16 mouse cellular contexts compared by ENCODE assay signal in the genomic region with DNA sequence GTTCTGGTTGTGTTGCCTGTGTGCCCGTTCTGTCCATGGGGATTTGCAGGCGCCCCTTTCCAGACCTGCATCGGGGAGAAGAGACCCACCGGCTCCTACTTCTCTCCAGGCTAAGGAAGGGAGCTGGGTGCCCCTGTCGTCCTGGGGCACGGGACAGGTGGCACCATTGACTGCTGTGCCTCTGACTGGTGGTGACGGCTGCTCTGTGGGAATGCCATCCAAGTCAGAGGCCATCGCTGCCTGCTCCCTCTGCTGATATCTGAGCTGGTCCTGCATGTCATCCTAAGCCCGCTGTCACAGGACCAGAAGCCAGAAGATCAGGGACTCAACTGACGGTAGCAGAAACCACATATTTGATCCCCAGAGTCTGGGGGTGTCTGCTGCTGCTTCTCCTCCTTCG. TPM values are rescaled to one million over a fixed set of nuclear protein-coding genes. Genes with fewer than 3 reads are reported as not detected.
A peak's percentile ranks its signal among the peaks of the same experiment; 100 is the strongest.
DNase-seq lines count a peak whose midpoint lies in the region; ATAC-seq and TF ChIP-seq lines count a peak whose summit lies in the region.
"Had no signal": no experiment of that assay in that cellular context is flagged by ENCODE, and none has a peak within 500 bp of the region (broad histone marks: within the 10 kb centered on the region; RNA-seq: fewer than 3 reads in every experiment).

No protein-coding gene starts in this region.

- H3K9me3 ChIP-seq in forebrain, embryonic 13.5 days (replicated peaks): no peaks in the 10 kb centered on the region
- no peaks in the 10 kb centered on the region for H3K9me3 ChIP-seq in forebrain, embryonic 10.5 days
- H3K9me3 ChIP-seq in hindbrain, embryonic 13.5 days: no peaks in the 10 kb centered on the region
- no peaks in the 10 kb centered on the region for H3K9me3 ChIP-seq in hindbrain, embryonic 11.5 days (ENCODE audit: control insufficient read depth, low read length)
- no peaks in the 10 kb centered on the region for H3K9me3 ChIP-seq in midbrain, embryonic 13.5 days
- H3K9me3 ChIP-seq in midbrain, postnatal 0 days (ENCODE audit: low read length): no peaks in the 10 kb centered on the region
- H3K9me3 ChIP-seq in forebrain, embryonic 14.5 days (replicated peaks; ENCODE audit: control insufficient read depth, low read length): no peaks in the 10 kb centered on the region
- H3K9me3 ChIP-seq: liver, embryonic 15.5 days; neural tube, embryonic 12.5 days had no signal

- H3K27me3 ChIP-seq in forebrain, embryonic 13.5 days: no peaks in the 10 kb centered on the region
- peaks cover 26% of the 10 kb centered on the region; the same call in 1 of the 2 replicates for H3K27me3 ChIP-seq in forebrain, embryonic 10.5 days (ENCODE audit: poor library complexity, severe bottlenecking)
- H3K27me3 ChIP-seq in hindbrain, embryonic 13.5 days: 0 out of 2 replicates have a peak, but pooled peaks cover under 1% of the 10 kb centered on the region
- H3K27me3 ChIP-seq in hindbrain, embryonic 11.5 days (ENCODE audit: control insufficient read depth, insufficient read depth, low read length): no peaks in the 10 kb centered on the region
- 0 out of 2 replicates have a peak, but pooled peaks cover 3% of the 10 kb centered on the region for H3K27me3 ChIP-seq in midbrain, embryonic 13.5 days
- no peaks in the 10 kb centered on the region for H3K27me3 ChIP-seq in midbrain, postnatal 0 days (ENCODE audit: insufficient read depth, low read length)
- no peaks in the 10 kb centered on the region for H3K27me3 ChIP-seq in myocyte (ENCODE audit: control insufficient read depth, insufficient read depth, insufficient read length)
- H3K27me3 ChIP-seq in forebrain, embryonic 14.5 days (replicated peaks; ENCODE audit: control insufficient read depth, insufficient read depth, low read length): no peaks in the 10 kb centered on the region
- H3K27me3 ChIP-seq: neural tube, embryonic 12.5 days had no signal

- TF ChIP-seq CTCF in midbrain, postnatal 0 days (IDR thresholded peaks at IDR 0.05): no peak

- peak overlapping the region; percentile 10 for H3K9ac ChIP-seq in forebrain, embryonic 13.5 days
- H3K9ac ChIP-seq in hindbrain, embryonic 13.5 days: peak overlapping the region; percentile 53; the same call in 1 of the 2 replicates
- H3K9ac ChIP-seq in hindbrain, embryonic 11.5 days (ENCODE audit: low read depth, low read length): no peak overlapping the region
- 0 out of 2 replicates have a peak overlapping the region, but pooled peaks have one; percentile 11 for H3K9ac ChIP-seq in midbrain, embryonic 13.5 days (replicated peaks)
- H3K9ac ChIP-seq in midbrain, postnatal 0 days (replicated peaks; ENCODE audit: low read length, poor library complexity, severe bottlenecking): no peak overlapping the region
- H3K9ac ChIP-seq in forebrain, embryonic 14.5 days (ENCODE audit: low read length): no peak overlapping the region
- H3K9ac ChIP-seq: liver, embryonic 15.5 days; neural tube, embryonic 12.5 days had no signal

- H3K36me3 ChIP-seq in forebrain, embryonic 13.5 days (ENCODE audit: poor library complexity, severe bottlenecking): 0 out of 2 replicates have a peak, but pooled peaks cover under 1% of the 10 kb centered on the region
- H3K36me3 ChIP-seq in forebrain, embryonic 10.5 days (replicated peaks): peaks cover 6% of the 10 kb centered on the region
- peaks cover under 1% of the 10 kb centered on the region for H3K36me3 ChIP-seq in hindbrain, embryonic 13.5 days
- H3K36me3 ChIP-seq in hindbrain, embryonic 11.5 days (ENCODE audit: control insufficient read depth, insufficient read depth, low read length): no peaks in the 10 kb centered on the region
- H3K36me3 ChIP-seq in midbrain, embryonic 13.5 days: 0 out of 2 replicates have a peak, but pooled peaks cover 5% of the 10 kb centered on the region
- H3K36me3 ChIP-seq in midbrain, postnatal 0 days (ENCODE audit: insufficient read depth, low read length): no peaks in the 10 kb centered on the region; the same call in 1 of the 2 replicates
- H3K36me3 ChIP-seq in myocyte (ENCODE audit: control insufficient read depth, insufficient read depth): no peaks in the 10 kb centered on the region
- H3K36me3 ChIP-seq in forebrain, embryonic 14.5 days (ENCODE audit: control insufficient read depth, insufficient read depth, low read length): no peaks in the 10 kb centered on the region
- H3K36me3 ChIP-seq: liver, embryonic 15.5 days; neural tube, embryonic 12.5 days had no signal

- H3ac ChIP-seq in myocyte (ENCODE audit: control insufficient read depth, insufficient read length): no peak overlapping the region

- H3K4me3 ChIP-seq in forebrain, embryonic 13.5 days: no peak overlapping the region
- no peak overlapping the region for H3K4me3 ChIP-seq in forebrain, embryonic 10.5 days
- no peak overlapping the region for H3K4me3 ChIP-seq in hindbrain, embryonic 13.5 days
- H3K4me3 ChIP-seq in hindbrain, embryonic 11.5 days (ENCODE audit: low read depth, low read length): no peak overlapping the region
- H3K4me3 ChIP-seq in midbrain, embryonic 13.5 days (replicated peaks): no peak overlapping the region
- no peak overlapping the region for H3K4me3 ChIP-seq in midbrain, postnatal 0 days (ENCODE audit: low read depth, low read length)
- peak overlapping the region; percentile 13 for H3K4me3 ChIP-seq in myocyte
- H3K4me3 ChIP-seq in forebrain, embryonic 14.5 days (ENCODE audit: low read depth, low read length): no peak overlapping the region
- H3K4me3 ChIP-seq: erythroblast, embryonic 14.5 days; liver, embryonic 15.5 days; neural tube, embryonic 12.5 days had no signal

- peaks cover 3% of the 10 kb centered on the region; the same call in 1 of the 2 replicates for H3K4me1 ChIP-seq in forebrain, embryonic 13.5 days
- H3K4me1 ChIP-seq in forebrain, embryonic 10.5 days: peaks cover 30% of the 10 kb centered on the region
- peaks cover 51% of the 10 kb centered on the region for H3K4me1 ChIP-seq in hindbrain, embryonic 13.5 days (replicated peaks)
- peaks cover 2% of the 10 kb centered on the region; the same call in 1 of the 2 replicates for H3K4me1 ChIP-seq in hindbrain, embryonic 11.5 days (replicated peaks; ENCODE audit: control insufficient read depth, insufficient read depth, low read length)
- H3K4me1 ChIP-seq in midbrain, embryonic 13.5 days (replicated peaks): peaks cover 30% of the 10 kb centered on the region
- no peaks in the 10 kb centered on the region for H3K4me1 ChIP-seq in midbrain, postnatal 0 days (ENCODE audit: insufficient read depth, low read length)
- peaks cover 2% of the 10 kb centered on the region; the same call in 1 of the 2 replicates for H3K4me1 ChIP-seq in forebrain, embryonic 14.5 days (ENCODE audit: control insufficient read depth, insufficient read depth, low read length)

- DNase-seq in forebrain, embryonic 10.5 days (ENCODE audit: extremely low spot score, low spot score): no peak
- no peak for DNase-seq in hindbrain, embryonic 11.5 days (ENCODE audit: low spot score)
- no peak for DNase-seq in midbrain, postnatal 0 days (ENCODE audit: low spot score)
- DNase-seq in forebrain, embryonic 14.5 days (ENCODE audit: low spot score): no peak
- DNase-seq: adrenal gland, postnatal 10 days; cerebellum, adult 11 months; kidney, adult 2 months; retina, postnatal 1 day had no signal

- ATAC-seq in forebrain, embryonic 13.5 days: no peak
- ATAC-seq in hindbrain, embryonic 13.5 days (ENCODE audit: low FRiP score): no peak
- ATAC-seq in hindbrain, embryonic 11.5 days (ENCODE audit: low FRiP score): no peak
- ATAC-seq in midbrain, embryonic 13.5 days: no peak
- ATAC-seq in midbrain, postnatal 0 days (ENCODE audit: low FRiP score): no peak
- no peak for ATAC-seq in forebrain, embryonic 14.5 days

- 73% methylated on average over 11 of the region's 11 CpGs for WGBS in forebrain, embryonic 13.5 days
- 73% methylated on average over 11 of the region's 11 CpGs for WGBS in forebrain, embryonic 10.5 days
- 70% methylated on average over 11 of the region's 11 CpGs for WGBS in hindbrain, embryonic 13.5 days
- WGBS in hindbrain, embryonic 11.5 days: 69% methylated on average over 11 of the region's 11 CpGs
- WGBS in midbrain, embryonic 13.5 days: 66% methylated on average over 11 of the region's 11 CpGs
- 64% methylated on average over 11 of the region's 11 CpGs for WGBS in midbrain, postnatal 0 days
- WGBS in forebrain, embryonic 14.5 days: 70% methylated on average over 11 of the region's 11 CpGs

- TF ChIP-seq POLR2A in myocyte (IDR thresholded peaks at IDR 0.05; ENCODE audit: insufficient read length, low read depth): no peak

- peaks cover 9% of the 10 kb centered on the region for H3K79me2 ChIP-seq in myocyte (ENCODE audit: control insufficient read depth, insufficient read depth)

- H3K27ac ChIP-seq in forebrain, embryonic 13.5 days: no peak overlapping the region
- H3K27ac ChIP-seq in forebrain, embryonic 10.5 days: no peak overlapping the region
- H3K27ac ChIP-seq in hindbrain, embryonic 13.5 days: no peak overlapping the region
- H3K27ac ChIP-seq in hindbrain, embryonic 11.5 days (ENCODE audit: low read depth, low read length): no peak overlapping the region
- H3K27ac ChIP-seq in midbrain, embryonic 13.5 days: no peak overlapping the region
- no peak overlapping the region for H3K27ac ChIP-seq in midbrain, postnatal 0 days (ENCODE audit: low read depth, low read length)
- no peak overlapping the region for H3K27ac ChIP-seq in forebrain, embryonic 14.5 days (ENCODE audit: low read depth, low read length)
- H3K27ac ChIP-seq: liver, embryonic 15.5 days; neural tube, embryonic 12.5 days had no signal

- no peak overlapping the region for H3K4me2 ChIP-seq in forebrain, embryonic 13.5 days
- no peak overlapping the region for H3K4me2 ChIP-seq in hindbrain, embryonic 13.5 days
- H3K4me2 ChIP-seq in hindbrain, embryonic 11.5 days (replicated peaks; ENCODE audit: low read depth, low read length): no peak overlapping the region
- H3K4me2 ChIP-seq in midbrain, embryonic 13.5 days (replicated peaks): no peak overlapping the region
- H3K4me2 ChIP-seq in midbrain, postnatal 0 days (ENCODE audit: low read depth, low read length, poor library complexity, severe bottlenecking): no peak overlapping the region
- H3K4me2 ChIP-seq in myocyte (ENCODE audit: low read depth): peak overlapping the region; percentile 74
- no peak overlapping the region for H3K4me2 ChIP-seq in forebrain, embryonic 14.5 days (ENCODE audit: low read length)

RNA-seq across cellular contexts. Expression of a gene that starts 2.6 kb away (rescaled TPM):
- polyA plus RNA-seq in forebrain, embryonic 13.5 days (2015; fragmentation: Nextera tagmentation; extraction: Ambion mirVana): 0.14 and 0.37 TPM in 2 replicates
- polyA plus RNA-seq in forebrain, embryonic 10.5 days (2016; fragmentation: Nextera tagmentation; extraction: Ambion mirVana): 0.10 TPM in 2 replicates
- 0.78 and 0.83 TPM in 2 replicates for polyA plus RNA-seq in hindbrain, embryonic 13.5 days (2015; fragmentation: Nextera tagmentation; extraction: Ambion mirVana)
- 0.56 and 0.81 TPM in 2 replicates for polyA plus RNA-seq in hindbrain, embryonic 11.5 days (2014; fragmentation: Nextera tagmentation; extraction: Ambion mirVana)
- polyA plus RNA-seq in midbrain, embryonic 13.5 days (2015; fragmentation: Nextera tagmentation; extraction: Ambion mirVana): 0.41 and 0.54 TPM in 2 replicates
- 0.11 and 0.14 TPM in 2 replicates for total RNA-seq in midbrain, postnatal 0 days (2014; rRNA removed)
- polyA plus RNA-seq in midbrain, postnatal 0 days (2015; fragmentation: Nextera tagmentation; extraction: Ambion mirVana): 0.11 TPM in 1 of 2 replicates, not detected in the other
- 2.6 TPM for polyA plus RNA-seq in myocyte (2012; fragmentation: generic; extraction: Trizol)
- polyA plus RNA-seq in forebrain, embryonic 14.5 days (2014; fragmentation: Nextera tagmentation; extraction: Ambion mirVana): 0.12 and 0.22 TPM in 2 replicates
- total RNA-seq: megakaryocyte-erythroid progenitor cell, adult 5-6 weeks had no signal

RNA-seq across cellular contexts. Expression of a gene that starts 15.1 kb away (rescaled TPM):
- polyA plus RNA-seq in forebrain, embryonic 13.5 days (2015; fragmentation: Nextera tagmentation; extraction: Ambion mirVana): 271 and 296 TPM in 2 replicates
- 156 and 163 TPM in 2 replicates for polyA plus RNA-seq in forebrain, embryonic 10.5 days (2016; fragmentation: Nextera tagmentation; extraction: Ambion mirVana)
- polyA plus RNA-seq in hindbrain, embryonic 13.5 days (2015; fragmentation: Nextera tagmentation; extraction: Ambion mirVana): 307 and 317 TPM in 2 replicates
- polyA plus RNA-seq in hindbrain, embryonic 11.5 days (2014; fragmentation: Nextera tagmentation; extraction: Ambion mirVana): 322 and 337 TPM in 2 replicates
- polyA plus RNA-seq in midbrain, embryonic 13.5 days (2015; fragmentation: Nextera tagmentation; extraction: Ambion mirVana): 297 and 325 TPM in 2 replicates
- 1,835 and 1,985 TPM in 2 replicates for total RNA-seq in midbrain, postnatal 0 days (2014; rRNA removed)
- 467 and 471 TPM in 2 replicates for polyA plus RNA-seq in midbrain, postnatal 0 days (2015; fragmentation: Nextera tagmentation; extraction: Ambion mirVana)
- 336 TPM for polyA plus RNA-seq in myocyte (2012; fragmentation: generic; extraction: Trizol)
- 473 and 491 TPM in 2 replicates for polyA plus RNA-seq in forebrain, embryonic 14.5 days (2014; fragmentation: Nextera tagmentation; extraction: Ambion mirVana)

RNA-seq across cellular contexts. Expression of a gene that starts 17.3 kb away (rescaled TPM):
- polyA plus RNA-seq in forebrain, embryonic 13.5 days (2015; fragmentation: Nextera tagmentation; extraction: Ambion mirVana): 9.2 and 18.2 TPM in 2 replicates
- polyA plus RNA-seq in forebrain, embryonic 10.5 days (2016; fragmentation: Nextera tagmentation; extraction: Ambion mirVana): 5.5 and 6.6 TPM in 2 replicates
- 6.1 and 8.2 TPM in 2 replicates for polyA plus RNA-seq in hindbrain, embryonic 13.5 days (2015; fragmentation: Nextera tagmentation; extraction: Ambion mirVana)
- 9.0 and 11.0 TPM in 2 replicates for polyA plus RNA-seq in hindbrain, embryonic 11.5 days (2014; fragmentation: Nextera tagmentation; extraction: Ambion mirVana)
- 23.4 and 30.8 TPM in 2 replicates for polyA plus RNA-seq in midbrain, embryonic 13.5 days (2015; fragmentation: Nextera tagmentation; extraction: Ambion mirVana)
- total RNA-seq in midbrain, postnatal 0 days (2014; rRNA removed): 1.9 and 5.2 TPM in 2 replicates
- polyA plus RNA-seq in midbrain, postnatal 0 days (2015; fragmentation: Nextera tagmentation; extraction: Ambion mirVana): 12.3 and 15.9 TPM in 2 replicates
- 3.8 TPM for polyA plus RNA-seq in myocyte (2012; fragmentation: generic; extraction: Trizol)
- polyA plus RNA-seq in forebrain, embryonic 14.5 days (2014; fragmentation: Nextera tagmentation; extraction: Ambion mirVana): 9.8 and 11.0 TPM in 2 replicates
- total RNA-seq: megakaryocyte-erythroid progenitor cell, adult 5-6 weeks had no signal
- polyA plus RNA-seq: erythroblast, embryonic 14.5 days had no signal

RNA-seq across cellular contexts. Expression of a gene that starts 33.7 kb away (rescaled TPM):
- polyA plus RNA-seq in forebrain, embryonic 13.5 days (2015; fragmentation: Nextera tagmentation; extraction: Ambion mirVana): 2.0 and 2.3 TPM in 2 replicates
- 1.9 and 2.2 TPM in 2 replicates for polyA plus RNA-seq in forebrain, embryonic 10.5 days (2016; fragmentation: Nextera tagmentation; extraction: Ambion mirVana)
- polyA plus RNA-seq in hindbrain, embryonic 13.5 days (2015; fragmentation: Nextera tagmentation; extraction: Ambion mirVana): 2.8 and 2.9 TPM in 2 replicates
- 7.6 and 8.0 TPM in 2 replicates for polyA plus RNA-seq in hindbrain, embryonic 11.5 days (2014; fragmentation: Nextera tagmentation; extraction: Ambion mirVana)
- polyA plus RNA-seq in midbrain, embryonic 13.5 days (2015; fragmentation: Nextera tagmentation; extraction: Ambion mirVana): 2.8 and 2.9 TPM in 2 replicates
- 86.0 and 107 TPM in 2 replicates for total RNA-seq in midbrain, postnatal 0 days (2014; rRNA removed)
- 7.5 and 7.7 TPM in 2 replicates for polyA plus RNA-seq in midbrain, postnatal 0 days (2015; fragmentation: Nextera tagmentation; extraction: Ambion mirVana)
- polyA plus RNA-seq in myocyte (2012; fragmentation: generic; extraction: Trizol): 10.0 TPM
- polyA plus RNA-seq in forebrain, embryonic 14.5 days (2014; fragmentation: Nextera tagmentation; extraction: Ambion mirVana): 3.5 and 4.4 TPM in 2 replicates

RNA-seq across cellular contexts. Expression of a gene that starts 35.6 kb away (rescaled TPM):
- polyA plus RNA-seq in forebrain, embryonic 13.5 days (2015; fragmentation: Nextera tagmentation; extraction: Ambion mirVana): 59.5 and 78.0 TPM in 2 replicates
- 4.3 and 6.8 TPM in 2 replicates for polyA plus RNA-seq in forebrain, embryonic 10.5 days (2016; fragmentation: Nextera tagmentation; extraction: Ambion mirVana)
- polyA plus RNA-seq in hindbrain, embryonic 13.5 days (2015; fragmentation: Nextera tagmentation; extraction: Ambion mirVana): 110 and 117 TPM in 2 replicates
- 7.8 and 11.0 TPM in 2 replicates for polyA plus RNA-seq in hindbrain, embryonic 11.5 days (2014; fragmentation: Nextera tagmentation; extraction: Ambion mirVana)
- polyA plus RNA-seq in midbrain, embryonic 13.5 days (2015; fragmentation: Nextera tagmentation; extraction: Ambion mirVana): 119 and 120 TPM in 2 replicates
- 155 and 174 TPM in 2 replicates for total RNA-seq in midbrain, postnatal 0 days (2014; rRNA removed)
- polyA plus RNA-seq in midbrain, postnatal 0 days (2015; fragmentation: Nextera tagmentation; extraction: Ambion mirVana): 180 and 187 TPM in 2 replicates
- 44.4 TPM for polyA plus RNA-seq in myocyte (2012; fragmentation: generic; extraction: Trizol)
- 48.1 and 63.2 TPM in 2 replicates for polyA plus RNA-seq in forebrain, embryonic 14.5 days (2014; fragmentation: Nextera tagmentation; extraction: Ambion mirVana)
- total RNA-seq: megakaryocyte-erythroid progenitor cell, adult 5-6 weeks had no signal
- polyA plus RNA-seq: erythroblast, embryonic 14.5 days had no signal

Comparison
In these comparisons a context has a peak if more than half of its experiments do, and no peak if none do; other contexts are left out.
1. H3K9ac ChIP-seq: peak in forebrain, embryonic 13.5 days (single experiment), hindbrain, embryonic 13.5 days (single experiment) and midbrain, embryonic 13.5 days (single experiment); none in hindbrain, embryonic 11.5 days (single experiment), midbrain, postnatal 0 days (single experiment) and forebrain, embryonic 14.5 days (single experiment).